Mouse (Mus musculus) lung, postnatal 0 days (tissue): ENCODE measurements around the gene Padi6. TPM values are rescaled to one million over a fixed set of nuclear protein-coding genes. Genes with fewer than 3 reads are reported as not detected.

Source experiments
- ATAC-seq: fragments of 200-750 bp; cut with Nextera tagmentation; 2 replicates; pipeline ENCODE4 v1.8.0; 2017; ENCODE audit warnings: moderate library complexity
- DNase-seq: peaks from one replicate; pipeline ENCODE4 v3.0.0-alpha.2; 2016; ENCODE audit warnings: low spot score
- H3K27ac ChIP-seq: fragments of 300-500 bp; sonication (generic); 2 replicates; pipeline ENCODE4 v1.5.1; 2014; ENCODE audit warnings: antibody characterized with exemption, mild to moderate bottlenecking, low read length, mixed read lengths
- H3K27me3 ChIP-seq: fragments of 300-500 bp; sonication (generic); replicated peaks from 2 replicates; pipeline ENCODE4 v1.6.1; 2014; ENCODE audit warnings: low read length, mixed read lengths; ENCODE audit not compliant: insufficient read depth
- H3K36me3 ChIP-seq: fragments of 300-500 bp; sonication (generic); 2 replicates; pipeline ENCODE4 v1.6.1; 2014; ENCODE audit warnings: low read length, mixed read lengths; ENCODE audit not compliant: insufficient read depth
- H3K4me1 ChIP-seq: fragments of 300-500 bp; sonication (generic); 2 replicates; pipeline ENCODE4 v1.6.1; 2014; ENCODE audit warnings: antibody characterized with exemption, low read depth, low read length, mixed read lengths; ENCODE audit not compliant: insufficient read depth
- H3K4me2 ChIP-seq: fragments of 300-500 bp; sonication (generic); replicated peaks from 2 replicates; pipeline ENCODE4 v1.6.1; 2014; ENCODE audit warnings: low read depth, mild to moderate bottlenecking, low read length, moderate library complexity, mixed read lengths
- H3K4me3 ChIP-seq: fragments of 300-500 bp; sonication (generic); 2 replicates; pipeline ENCODE4 v1.5.1; 2014; ENCODE audit warnings: low read depth, low read length
- H3K9ac ChIP-seq: fragments of 300-500 bp; sonication (generic); replicated peaks from 2 replicates; pipeline ENCODE4 v1.6.1; 2014; ENCODE audit warnings: low read depth, mild to moderate bottlenecking
- H3K9me3 ChIP-seq: fragments of 300-500 bp; sonication (generic); 2 replicates; pipeline ENCODE4 v1.6.1; 2016; ENCODE audit warnings: low read length, mixed read lengths
- CTCF ChIP-seq: IDR thresholded peaks from 2 replicates; pipeline ENCODE4 v1.5.1; 2016; ENCODE audit warnings: antibody characterized with exemption, mild to moderate bottlenecking
- EP300 ChIP-seq: IDR thresholded peaks from 2 replicates; pipeline ENCODE4 v1.6.1; 2016; ENCODE audit warnings: antibody characterized with exemption, mild to moderate bottlenecking, control low read depth
- WGBS: fragments of 180-500 bp; shearing (Covaris S2); extraction: QIAGEN DNeasy Blood & Tissue Kit; methylation state at CpG from one replicate; pipeline ENCODE4 v1.1.7; 2014; 5-methylcytosine and 5-hydroxymethylcytosine counted together
- polyA plus RNA-seq: library from polyadenylated mRNA; unstranded; fragments of >200 nt; fragmentation: Nextera tagmentation; extraction: Ambion mirVana; gene quantifications from 2 replicates; pipeline ENCODE4 v1.2.1, GENCODE M21; 2015

Padi6 gene
- polyA plus RNA-seq, 1 experiment from 2014 or later, result not detected

GRCm38 (mm10) chr4:140761601-140762000 is 19.2 kb upstream of the Padi6 start:
- H3K4me2 ChIP-seq, result no peak overlapping the region
- no peak overlapping the region for H3K9ac ChIP-seq
- H3K9me3 ChIP-seq, result no peaks in the 10 kb centered on the region
- no peaks in the 10 kb centered on the region for H3K4me1 ChIP-seq
- no peak overlapping the region for H3K4me3 ChIP-seq
- 67% methylated on average over 7 of the region's 7 CpGs for WGBS
- H3K27ac ChIP-seq, result no peak overlapping the region
- ATAC-seq (no peak), DNase-seq (no peak)
- TF ChIP-seq CTCF (no peak), EP300 (no peak)
- no peaks in the 10 kb centered on the region for H3K27me3 ChIP-seq
- H3K36me3 ChIP-seq, result no peaks in the 10 kb centered on the region

GRCm38 (mm10) chr4:140755811-140756210 is 13.4 kb upstream of the Padi6 start:
- no peak for TF ChIP-seq CTCF
- no peak for TF ChIP-seq EP300
- 69% methylated on average over 3 of the region's 3 CpGs for WGBS
- no peak for DNase-seq

GRCm38 (mm10) chr4:140753366-140753765 is 10.9 kb upstream of the Padi6 start:
- H3K4me2 ChIP-seq, result no peak overlapping the region
- H3K36me3 ChIP-seq, result no peaks in the 10 kb centered on the region
- no peaks in the 10 kb centered on the region for H3K9me3 ChIP-seq
- H3K27ac ChIP-seq, result no peak overlapping the region
- no peak overlapping the region for H3K9ac ChIP-seq
- no peak overlapping the region for H3K4me3 ChIP-seq
- DNase-seq, result no peak
- WGBS, result 40% methylated on average over 7 of the region's 7 CpGs
- H3K4me1 ChIP-seq, result peaks cover under 1% of the 10 kb centered on the region; the same call in 1 of the 2 replicates
- no peak for ATAC-seq
- no peaks in the 10 kb centered on the region for H3K27me3 ChIP-seq
- no peak for TF ChIP-seq CTCF
- no peak for TF ChIP-seq EP300

More at GRCm38 (mm10) chr4:140755811-140756210, 13.4 kb upstream of the Padi6 start:
- H3K9ac ChIP-seq, result no peak overlapping the region
- H3K36me3 ChIP-seq, result no peaks in the 10 kb centered on the region
- no peaks in the 10 kb centered on the region for H3K27me3 ChIP-seq
- H3K4me1 ChIP-seq, result no peaks in the 10 kb centered on the region
- H3K4me2 ChIP-seq, result no peak overlapping the region
- ATAC-seq, result no peak
- H3K9me3 ChIP-seq, result no peaks in the 10 kb centered on the region
- H3K4me3 ChIP-seq, result no peak overlapping the region
- H3K27ac ChIP-seq, result no peak overlapping the region

- ATAC-seq, result peak; percentile 41
- Histone ChIP-seq H3K9me3 (no peaks in the 10 kb centered on the region), H3K4me3 (no peak overlapping the region), H3K4me2 (peak overlapping the region; percentile 39; the same call in 1 of the 2 replicates), H3K36me3 (no peaks in the 10 kb centered on the region), H3K4me1 (peaks cover 4% of the 10 kb centered on the region; the same call in 1 of the 2 replicates), H3K27me3 (no peaks in the 10 kb centered on the region), H3K9ac (no peak overlapping the region), H3K27ac (no peak overlapping the region)
- TF ChIP-seq EP300 (no peak), CTCF (peak; percentile 39; the same call in 1 of the 2 replicates)
- DNase-seq, result peak; percentile 32
- WGBS, result 8% methylated on average over 19 of the region's 19 CpGs
These were observed 7.9 kb upstream of the Padi6 start for GRCm38 (mm10) chr4:140750328-140750727.

GRCm38 (mm10) chr4:140747978-140748377 is 5.5 kb upstream of the Padi6 start:
- TF ChIP-seq CTCF (no peak), EP300 (no peak)
- no peak overlapping the region for H3K4me2 ChIP-seq
- H3K4me1 ChIP-seq, result peaks cover 4% of the 10 kb centered on the region; the same call in 1 of the 2 replicates
- ATAC-seq, result peak; percentile 84
- H3K27ac ChIP-seq, result no peak overlapping the region
- 10% methylated on average over 12 of the region's 12 CpGs for WGBS
- no peak overlapping the region for H3K9ac ChIP-seq
- no peaks in the 10 kb centered on the region for H3K36me3 ChIP-seq
- no peaks in the 10 kb centered on the region for H3K9me3 ChIP-seq
- H3K4me3 ChIP-seq, result no peak overlapping the region
- no peaks in the 10 kb centered on the region for H3K27me3 ChIP-seq
- peak; percentile 80 for DNase-seq

- Histone ChIP-seq H3K36me3 (no peaks in the 10 kb centered on the region), H3K4me1 (peaks cover 4% of the 10 kb centered on the region; the same call in 1 of the 2 replicates), H3K27ac (no peak overlapping the region), H3K4me2 (no peak overlapping the region), H3K27me3 (no peaks in the 10 kb centered on the region), H3K9me3 (no peaks in the 10 kb centered on the region), H3K9ac (no peak overlapping the region), H3K4me3 (no peak overlapping the region)
- TF ChIP-seq CTCF (peak; percentile 78), EP300 (no peak)
- DNase-seq, result peak; percentile 58
- ATAC-seq, result no peak
- WGBS, result 14% methylated on average over 3 of the region's 3 CpGs
These were observed 2.2 kb upstream of the Padi6 start for GRCm38 (mm10) chr4:140744654-140745053.

GRCm38 (mm10) chr4:140743086-140743485 is 643 bp upstream of the Padi6 start:
- Histone ChIP-seq H3K4me2 (no peak overlapping the region), H3K9me3 (no peaks in the 10 kb centered on the region), H3K27ac (no peak overlapping the region), H3K9ac (no peak overlapping the region), H3K4me1 (peaks cover under 1% of the 10 kb centered on the region; the same call in 1 of the 2 replicates), H3K36me3 (no peaks in the 10 kb centered on the region), H3K27me3 (no peaks in the 10 kb centered on the region), H3K4me3 (no peak overlapping the region)
- no peak for TF ChIP-seq CTCF
- no peak for TF ChIP-seq EP300
- no peak for ATAC-seq
- 26% methylated on average over 4 of the region's 4 CpGs for WGBS
- DNase-seq, result no peak
